Mouse (Mus musculus) heart, postnatal 0 days (tissue): Measurements from ENCODE around the gene Fh1.

ENCODE experiments used
- CTCF ChIP-seq: IDR thresholded peaks from 2 replicates; pipeline ENCODE4 v1.5.1; 2016; ENCODE audit warnings: antibody characterized with exemption, control low read depth, low read depth
- EP300 ChIP-seq: IDR thresholded peaks from 2 replicates; pipeline ENCODE4 v1.6.1; 2016; ENCODE audit warnings: antibody characterized with exemption, low read depth

- TF ChIP-seq EP300 = no peak
- no peak for TF ChIP-seq CTCF
Measured at GRCm38 (mm10) chr1:175629248-175629647, 3.8 kb upstream of the Fh1 start.
